Mouse (Mus musculus) liver, adult 2 months (tissue): ENCODE data around the gene Mib2.

Experiments
- CTCF ChIP-seq: fragments of 200-500 bp; IDR thresholded peaks from 2 replicates; pipeline ENCODE4 v1.5.1; 2011; ENCODE audit warnings: low read depth, low read length, control low read depth
- POLR2A ChIP-seq: fragments of 200-500 bp; IDR thresholded peaks from 2 replicates; pipeline ENCODE4 v1.6.1; 2011; ENCODE audit warnings: low read length, control low read depth; ENCODE audit not compliant: insufficient read depth; ENCODE audit errors: extremely low read depth

DNA sequence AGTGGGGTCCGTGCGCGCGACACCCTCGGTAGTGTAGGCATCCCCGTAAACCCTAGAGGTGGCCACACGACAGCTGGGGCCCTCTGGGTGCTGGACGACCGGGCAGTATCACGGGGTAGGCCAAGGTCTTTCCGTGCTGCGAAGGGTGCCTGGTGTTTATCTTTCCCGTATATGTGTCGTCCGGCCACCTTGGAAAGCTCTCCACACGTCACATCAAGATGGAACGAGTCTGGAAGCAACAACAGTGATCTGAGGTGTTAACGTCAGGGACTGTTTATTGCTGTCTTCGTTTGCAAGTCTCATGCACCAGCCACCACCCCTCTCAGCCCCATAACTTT, 36.6 kb upstream of the Mib2 start:
- TF ChIP-seq CTCF (no peak), POLR2A (no peak)
